Mouse (Mus musculus) heart, postnatal 25 days (tissue): ENCODE results near the gene E030018B13Rik. TPM values are rescaled to one million over a fixed set of nuclear protein-coding genes. Genes with fewer than 3 reads are reported as not detected.

Source experiments
- DNase-seq: peaks from one replicate; pipeline ENCODE4 v3.0.0; 2022; ENCODE audit warnings: low spot score
- intact Hi-C: fragments of 180-260 bp; cut with DNase I; formaldehyde crosslinking; loops from one replicate; pipeline ENCODE4 v1.15.1; 2025
- total RNA-seq, 2 experiments: library from RNA; stranded (reverse); gene quantifications; 2 replicates each; pipeline ENCODE4 v1.2.3; 2021

The E030018B13Rik gene
- total RNA-seq: not detected

DNA sequence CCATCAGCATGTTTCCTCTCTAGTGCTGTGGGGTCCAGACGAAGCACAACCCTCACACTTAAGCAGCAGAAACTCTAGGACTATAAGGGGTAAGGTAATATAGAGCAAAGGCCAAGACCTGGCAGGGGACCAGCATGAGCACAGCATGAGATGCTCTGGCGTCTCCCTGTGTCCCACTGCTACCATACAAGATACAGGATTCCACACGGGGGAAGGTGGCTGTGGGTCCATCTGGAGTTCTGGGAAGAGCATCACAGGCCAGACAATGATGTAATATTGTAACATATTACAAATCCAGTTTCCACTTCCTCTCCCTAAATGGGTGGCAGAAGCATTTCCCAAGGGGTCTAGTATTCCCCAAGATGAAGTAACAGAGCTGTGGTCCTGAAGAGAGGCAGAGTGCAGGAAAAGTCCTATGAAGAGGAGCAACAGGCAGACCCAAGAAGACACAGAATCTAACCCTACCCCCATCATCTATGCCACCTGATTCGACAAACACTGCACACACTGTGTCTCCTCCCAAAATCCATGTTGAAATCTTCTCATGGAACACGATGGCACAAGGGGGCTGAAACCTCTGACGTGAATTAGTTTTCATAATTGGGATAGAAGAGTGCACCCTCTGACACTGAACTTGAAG lies at the start of gene E030018B13Rik:
E030018B13Rik (plus strand) TSS at position 590 of the 640 bp plus-strand sequence.
- no peak for DNase-seq
- intact Hi-C loops: no loop called here

DNA sequence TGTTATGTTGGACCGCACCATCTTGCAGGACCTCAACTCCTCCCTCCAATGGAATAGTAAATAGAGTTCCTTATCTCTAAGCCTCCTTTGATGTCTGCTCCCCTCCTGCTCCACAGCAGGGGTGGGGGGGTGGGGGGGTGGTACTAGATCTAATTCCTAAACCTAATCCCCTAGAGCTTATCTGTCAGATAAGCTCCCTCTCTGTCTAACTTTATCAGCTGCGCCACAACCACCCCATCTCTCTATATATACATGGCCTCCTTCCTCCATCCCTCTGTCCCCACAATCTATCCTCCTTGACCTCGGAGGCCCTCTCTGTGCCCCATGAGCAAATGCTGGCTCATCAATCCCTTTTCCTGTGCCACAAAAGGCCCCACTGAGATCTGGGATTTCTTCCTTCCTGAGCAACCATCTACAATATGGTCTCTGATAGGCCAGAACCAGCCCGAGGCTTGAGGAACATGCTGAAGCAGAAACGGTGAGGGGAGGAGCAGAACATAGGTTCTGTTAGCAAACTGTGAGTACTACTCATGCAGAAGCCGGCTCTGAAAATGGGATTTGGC lies 48.2 kb upstream of the E030018B13Rik start:
- intact Hi-C loops: no loop called here
- no peak for DNase-seq

- intact Hi-C loops: no loop called here
- DNase-seq: no peak
These were observed 45.0 kb upstream of the E030018B13Rik start for GRCm38 (mm10) chr7:63871698-63872097.

- no peak for DNase-seq
- intact Hi-C loops: no loop called here
These were observed 42.8 kb upstream of the E030018B13Rik start for GRCm38 (mm10) chr7:63873880-63874279.

DNA sequence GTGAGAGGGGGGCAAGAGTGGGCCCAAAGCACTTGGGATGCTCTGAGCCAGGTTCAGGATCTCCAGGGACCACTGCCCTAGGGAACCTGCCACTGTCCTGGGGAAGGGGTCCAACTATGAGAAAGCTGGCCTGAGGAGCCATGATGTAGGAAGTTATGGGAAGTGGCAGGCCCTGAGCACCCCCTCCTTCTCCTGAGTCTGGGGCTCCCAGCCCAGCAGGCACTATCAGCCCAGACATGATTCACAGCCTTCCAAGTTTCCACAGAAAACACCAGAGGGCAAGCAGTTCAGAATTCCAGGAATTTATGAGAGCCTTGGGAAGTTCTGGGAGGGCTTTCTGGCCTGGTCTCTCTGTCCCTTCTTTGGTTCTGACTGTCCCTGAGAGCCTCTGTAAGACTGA lies 41.0 kb upstream of the E030018B13Rik start:
- no peak for DNase-seq
- intact Hi-C loops: no loop called here

GRCm38 (mm10) chr7:63876640-63877039 lies 40.0 kb upstream of the E030018B13Rik start:
- intact Hi-C loops: no loop called here
- no peak for DNase-seq

GRCm38 (mm10) chr7:63877610-63878009 lies 39.0 kb upstream of the E030018B13Rik start:
- intact Hi-C loops: no loop called here

DNA sequence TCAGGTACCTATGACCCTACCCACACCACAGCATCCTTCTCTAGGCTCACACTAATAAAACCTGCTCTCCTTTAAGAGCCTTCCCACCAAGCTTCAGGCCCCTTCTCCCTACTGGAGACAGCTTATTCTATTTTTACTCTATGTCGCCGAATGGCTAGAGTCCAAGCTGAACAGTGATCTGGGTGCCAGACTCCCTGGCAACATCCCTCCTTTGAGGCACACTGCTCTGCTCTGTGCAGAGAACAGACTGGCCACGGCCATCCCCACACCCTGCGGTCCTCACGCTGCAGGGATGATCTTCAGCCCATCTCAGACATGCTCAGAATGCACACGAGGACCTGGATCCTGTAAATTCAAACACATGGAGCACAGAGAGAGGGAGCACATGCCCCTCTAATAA lies 37.1 kb upstream of the E030018B13Rik start:
- intact Hi-C loops: no loop called here
- no peak for DNase-seq

More at GRCm38 (mm10) chr7:63877610-63878009, 39.0 kb upstream of the E030018B13Rik start:
- no peak for DNase-seq

GRCm38 (mm10) chr7:63882739-63883138 lies 33.9 kb upstream of the E030018B13Rik start:
- intact Hi-C loops: loop anchor here (2.0 kb wide), 1 partner anchor 22 kb away; no protein-coding TSS in a partner anchor
- DNase-seq: no peak

GRCm38 (mm10) chr7:63885025-63885424 lies 31.6 kb upstream of the E030018B13Rik start:
- no peak for DNase-seq
- intact Hi-C loops: no loop called here

DNA sequence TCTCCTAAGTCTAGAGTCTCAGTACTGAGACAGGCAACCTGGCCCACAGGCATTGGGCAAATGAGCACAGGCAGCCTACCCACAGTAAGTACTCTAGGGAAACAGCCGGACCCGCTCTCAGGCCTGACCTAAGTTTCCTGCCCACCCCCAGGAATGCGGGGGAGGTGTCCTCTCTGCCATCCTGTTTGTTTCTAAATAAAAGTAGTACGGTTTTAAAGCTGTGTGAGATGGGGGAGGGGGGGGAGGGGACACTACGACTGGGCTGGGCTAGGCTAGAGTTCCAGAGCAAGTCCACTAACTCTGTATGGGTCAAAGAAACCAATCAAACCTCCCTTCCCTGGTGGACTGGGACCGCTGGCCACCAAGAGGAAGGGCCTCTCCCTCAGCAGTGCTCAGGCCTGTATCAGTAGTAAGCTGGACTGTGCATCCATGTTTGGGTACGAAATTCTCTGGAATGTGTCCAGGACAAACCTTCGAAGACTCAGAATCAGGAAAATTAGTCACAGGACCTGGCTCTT lies 29.6 kb upstream of the E030018B13Rik start:
- intact Hi-C loops: no loop called here
- DNase-seq: no peak

- intact Hi-C loops: no loop called here
- DNase-seq: no peak
These were observed 29.0 kb upstream of the E030018B13Rik start for GRCm38 (mm10) chr7:63887602-63888123.

GRCm38 (mm10) chr7:63888674-63889073 lies 28.0 kb upstream of the E030018B13Rik start:
- DNase-seq: no peak
- intact Hi-C loops: no loop called here

- intact Hi-C loops: no loop called here
- DNase-seq: no peak
These were observed 27.3 kb upstream of the E030018B13Rik start for GRCm38 (mm10) chr7:63889116-63889975.

DNA sequence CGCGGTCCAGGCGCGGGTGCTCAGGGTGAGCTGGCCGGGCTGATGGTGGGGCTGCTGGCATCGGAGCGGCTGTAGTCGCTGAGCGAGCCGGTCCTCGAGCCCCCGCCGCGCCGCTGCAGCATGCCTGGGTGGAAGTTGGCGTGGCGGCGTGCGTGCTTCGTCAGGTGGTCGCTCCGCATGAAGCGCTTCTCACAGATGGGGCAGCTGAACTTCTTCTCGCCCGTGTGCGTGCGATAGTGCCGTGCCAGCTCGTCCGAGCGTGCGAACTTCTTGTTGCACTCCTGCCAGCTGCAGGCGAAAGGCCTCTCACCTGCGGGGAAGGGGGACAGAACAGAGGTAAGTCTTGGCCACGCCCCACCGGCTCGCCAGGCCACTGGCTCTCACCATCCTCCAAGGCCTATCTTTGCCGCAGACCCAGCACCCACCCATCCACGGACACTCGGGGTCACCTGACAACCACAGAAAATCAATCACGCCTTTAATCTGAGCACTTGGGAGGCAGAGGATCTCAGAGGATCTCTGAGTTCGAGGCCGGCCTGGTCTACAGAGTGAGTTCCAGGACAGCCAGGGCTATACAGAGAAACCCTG lies 25.1 kb upstream of the E030018B13Rik start:
- DNase-seq: no peak
- intact Hi-C loops: no loop called here

GRCm38 (mm10) chr7:63893201-63893600 lies 23.5 kb upstream of the E030018B13Rik start:
- no peak for DNase-seq
- intact Hi-C loops: no loop called here

- DNase-seq: no peak
- intact Hi-C loops: no loop called here
These were observed 22.9 kb upstream of the E030018B13Rik start for GRCm38 (mm10) chr7:63893729-63894128.

GRCm38 (mm10) chr7:63894662-63895061 lies 22.0 kb upstream of the E030018B13Rik start:
- no peak for DNase-seq
- intact Hi-C loops: no loop called here

- intact Hi-C loops: no loop called here
These were observed 21.4 kb upstream of the E030018B13Rik start for GRCm38 (mm10) chr7:63895223-63895622.

More at GRCm38 (mm10) chr7:63895223-63895622, 21.4 kb upstream of the E030018B13Rik start:
- DNase-seq: no peak
